Mouse (Mus musculus): ENCODE data around the gene AW822073. TPM values are rescaled to one million over a fixed set of nuclear protein-coding genes. Genes with fewer than 3 reads are reported as not detected.
"Not testable (repeated sequence)": the region's sequence is repeated elsewhere in the genome, so short reads cannot be mapped to it uniquely, and the experiment has no call there.

AW822073 gene
- polyA plus RNA-seq, 1 experiment from 2014 or later: not detected

GRCm38 (mm10) chr10:58223972-58224805 is 541 bp downstream of the AW822073 start:
- DNase-seq (ENCODE audit: low spot score); H3K4me1 ChIP-seq (replicated peaks; ENCODE audit: control insufficient read depth, insufficient read depth, low read length); H3K27me3 ChIP-seq (ENCODE audit: control insufficient read depth, insufficient read depth, low read length); H3K4me2 ChIP-seq (replicated peaks); H3K36me3 ChIP-seq (replicated peaks; ENCODE audit: control insufficient read depth, insufficient read depth); ATAC-seq (ENCODE audit: low FRiP score); H3K4me3 ChIP-seq (replicated peaks; ENCODE audit: low read length); H3K9me3 ChIP-seq (ENCODE audit: control insufficient read depth, low read length); H3K27ac ChIP-seq; H3K9ac ChIP-seq: not testable (repeated sequence)
- WGBS: 85% methylated on average over 27 of the region's 31 CpGs

DNA sequence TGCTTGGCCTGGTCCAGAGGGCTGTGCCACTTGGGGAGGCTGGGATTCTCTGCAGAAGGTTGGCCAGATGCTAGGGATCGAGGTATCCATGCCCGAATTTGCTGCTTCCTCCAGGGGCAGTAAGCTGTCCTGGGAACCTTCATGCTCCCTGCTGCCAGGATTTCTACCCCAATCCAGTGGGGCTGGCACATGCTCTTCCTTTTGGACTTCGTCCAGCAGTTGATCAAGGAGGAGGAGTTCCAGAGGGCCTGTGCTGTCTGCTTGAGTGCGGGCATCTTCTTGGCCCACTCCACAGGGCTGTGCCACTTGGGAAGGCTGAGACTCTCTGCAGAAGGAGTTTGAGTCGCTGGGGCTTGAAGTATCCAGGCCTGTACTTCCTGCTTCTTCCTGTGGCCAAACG is 1.6 kb downstream of the AW822073 start:
- WGBS: 87% methylated on average over 3 of the region's 6 CpGs

GRCm38 (mm10) chr10:58221571-58221970 is 3.2 kb downstream of the AW822073 start:
- not testable (repeated sequence) for H3K4me3 ChIP-seq (replicated peaks; ENCODE audit: low read length); H3K36me3 ChIP-seq (replicated peaks; ENCODE audit: control insufficient read depth, insufficient read depth); DNase-seq (ENCODE audit: low spot score); H3K4me2 ChIP-seq (replicated peaks); H3K4me1 ChIP-seq (replicated peaks; ENCODE audit: control insufficient read depth, insufficient read depth, low read length); H3K27ac ChIP-seq; ATAC-seq (ENCODE audit: low FRiP score); H3K9ac ChIP-seq; H3K27me3 ChIP-seq (ENCODE audit: control insufficient read depth, insufficient read depth, low read length)
- H3K9me3 ChIP-seq (ENCODE audit: control insufficient read depth, low read length): 0 out of 2 replicates have a peak, but pooled peaks cover 10% of the 10 kb centered on the region
- 96% methylated on average over 2 of the region's 2 CpGs for WGBS

More for the DNA sequence above, 1.6 kb downstream of the AW822073 start:
- ATAC-seq (ENCODE audit: low FRiP score); H3K9ac ChIP-seq; H3K9me3 ChIP-seq (ENCODE audit: control insufficient read depth, low read length); H3K36me3 ChIP-seq (replicated peaks; ENCODE audit: control insufficient read depth, insufficient read depth); H3K27me3 ChIP-seq (ENCODE audit: control insufficient read depth, insufficient read depth, low read length); H3K4me2 ChIP-seq (replicated peaks); DNase-seq (ENCODE audit: low spot score); H3K27ac ChIP-seq; H3K4me3 ChIP-seq (replicated peaks; ENCODE audit: low read length); H3K4me1 ChIP-seq (replicated peaks; ENCODE audit: control insufficient read depth, insufficient read depth, low read length): not testable (repeated sequence)

GRCm38 (mm10) chr10:58220726-58221125 is 4.0 kb downstream of the AW822073 start:
- 88% methylated on average over 6 of the region's 6 CpGs for WGBS
- Histone ChIP-seq H3K27ac (no peak overlapping the region), H3K4me3 (replicated peaks; ENCODE audit: low read length) (no peak overlapping the region), H3K9me3 (ENCODE audit: control insufficient read depth, low read length) (0 out of 2 replicates have a peak, but pooled peaks cover 12% of the 10 kb centered on the region), H3K4me1 (replicated peaks; ENCODE audit: control insufficient read depth, insufficient read depth, low read length) (no peaks in the 10 kb centered on the region), H3K9ac (no peak overlapping the region), H3K27me3 (ENCODE audit: control insufficient read depth, insufficient read depth, low read length) (no peaks in the 10 kb centered on the region), H3K4me2 (replicated peaks) (no peak overlapping the region), H3K36me3 (replicated peaks; ENCODE audit: control insufficient read depth, insufficient read depth) (no peaks in the 10 kb centered on the region)
- DNase-seq (ENCODE audit: low spot score) (no peak), ATAC-seq (ENCODE audit: low FRiP score) (no peak)

- WGBS: 88% methylated on average over 3 of the region's 3 CpGs
- no peak overlapping the region for H3K9ac ChIP-seq
- H3K4me3 ChIP-seq (replicated peaks; ENCODE audit: low read length): no peak overlapping the region
- no peak overlapping the region for H3K4me2 ChIP-seq (replicated peaks)
- no peaks in the 10 kb centered on the region for H3K27me3 ChIP-seq (ENCODE audit: control insufficient read depth, insufficient read depth, low read length)
- no peaks in the 10 kb centered on the region for H3K36me3 ChIP-seq (replicated peaks; ENCODE audit: control insufficient read depth, insufficient read depth)
- no peak overlapping the region for H3K27ac ChIP-seq
- H3K9me3 ChIP-seq (ENCODE audit: control insufficient read depth, low read length): 0 out of 2 replicates have a peak, but pooled peaks cover 12% of the 10 kb centered on the region
- DNase-seq (ENCODE audit: low spot score) (no peak), ATAC-seq (ENCODE audit: low FRiP score) (no peak)
- H3K4me1 ChIP-seq (replicated peaks; ENCODE audit: control insufficient read depth, insufficient read depth, low read length): no peaks in the 10 kb centered on the region
These were observed 7.4 kb downstream of the AW822073 start for GRCm38 (mm10) chr10:58217366-58217765.

DNA sequence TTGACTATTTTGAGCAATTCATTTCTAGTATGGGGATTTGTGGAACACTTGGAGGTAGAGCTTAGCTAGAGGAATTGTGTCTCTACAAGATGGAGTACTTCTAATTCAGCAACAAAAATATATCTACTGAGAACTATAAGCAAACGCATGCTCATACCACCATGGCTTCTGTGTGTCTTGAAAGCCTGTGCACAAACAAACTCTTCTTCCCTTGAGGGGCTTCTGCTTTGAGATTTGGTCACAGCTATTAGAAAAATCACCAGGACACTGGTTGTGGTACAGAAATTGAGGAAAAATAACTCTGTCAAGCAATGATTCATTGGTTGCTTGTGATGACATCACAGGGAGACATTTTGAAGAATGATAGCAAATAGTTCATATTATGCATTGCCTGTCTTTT is 9.4 kb downstream of the AW822073 start:
- H3K4me1 ChIP-seq (replicated peaks; ENCODE audit: control insufficient read depth, insufficient read depth, low read length): no peaks in the 10 kb centered on the region
- 0 out of 2 replicates have a peak, but pooled peaks cover 12% of the 10 kb centered on the region for H3K9me3 ChIP-seq (ENCODE audit: control insufficient read depth, low read length)
- no peak for ATAC-seq (ENCODE audit: low FRiP score)
- no peak overlapping the region for H3K4me2 ChIP-seq (replicated peaks)
- no peak overlapping the region for H3K4me3 ChIP-seq (replicated peaks; ENCODE audit: low read length)
- WGBS: 84% methylated on average over 1 of the region's 1 CpGs
- H3K27ac ChIP-seq: no peak overlapping the region
- no peaks in the 10 kb centered on the region for H3K27me3 ChIP-seq (ENCODE audit: control insufficient read depth, insufficient read depth, low read length)
- no peaks in the 10 kb centered on the region for H3K36me3 ChIP-seq (replicated peaks; ENCODE audit: control insufficient read depth, insufficient read depth)
- DNase-seq (ENCODE audit: low spot score): no peak
- H3K9ac ChIP-seq: no peak overlapping the region

DNA sequence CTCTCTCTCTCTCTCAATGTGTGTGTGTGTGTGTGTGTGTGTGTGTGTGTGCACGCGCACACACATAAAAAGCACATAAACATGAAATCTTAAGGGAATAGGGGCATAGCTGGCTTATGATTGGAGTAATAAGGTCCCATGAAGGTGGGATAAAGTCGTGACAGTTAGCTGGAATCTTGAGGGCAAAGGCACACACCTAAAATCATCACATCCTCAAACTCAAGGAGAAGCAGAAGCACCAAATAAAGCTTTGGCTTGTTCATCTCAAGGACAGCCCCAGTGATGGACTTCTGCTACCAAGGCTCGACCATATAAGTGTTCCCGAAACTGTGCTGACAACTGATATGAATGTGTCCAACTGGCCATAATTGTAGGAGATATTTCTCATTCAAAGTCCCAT is 9.8 kb downstream of the AW822073 start:
- H3K4me2 ChIP-seq (replicated peaks): no peak overlapping the region
- no peak overlapping the region for H3K4me3 ChIP-seq (replicated peaks; ENCODE audit: low read length)
- no peaks in the 10 kb centered on the region for H3K4me1 ChIP-seq (replicated peaks; ENCODE audit: control insufficient read depth, insufficient read depth, low read length)
- ATAC-seq (ENCODE audit: low FRiP score) (no peak), DNase-seq (ENCODE audit: low spot score) (no peak)
- H3K36me3 ChIP-seq (replicated peaks; ENCODE audit: control insufficient read depth, insufficient read depth): no peaks in the 10 kb centered on the region
- H3K9me3 ChIP-seq (ENCODE audit: control insufficient read depth, low read length): 0 out of 2 replicates have a peak, but pooled peaks cover 12% of the 10 kb centered on the region
- no peak overlapping the region for H3K27ac ChIP-seq
- no peaks in the 10 kb centered on the region for H3K27me3 ChIP-seq (ENCODE audit: control insufficient read depth, insufficient read depth, low read length)
- 83% methylated on average over 5 of the region's 5 CpGs for WGBS
- no peak overlapping the region for H3K9ac ChIP-seq

GRCm38 (mm10) chr10:58214497-58214896 is 10.2 kb downstream of the AW822073 start:
- H3K4me3 ChIP-seq (replicated peaks; ENCODE audit: low read length): no peak overlapping the region
- H3K27ac ChIP-seq: no peak overlapping the region
- DNase-seq (ENCODE audit: low spot score): no peak
- H3K9me3 ChIP-seq (ENCODE audit: control insufficient read depth, low read length): 0 out of 2 replicates have a peak, but pooled peaks cover 12% of the 10 kb centered on the region
- H3K27me3 ChIP-seq (ENCODE audit: control insufficient read depth, insufficient read depth, low read length): no peaks in the 10 kb centered on the region
- H3K4me2 ChIP-seq (replicated peaks): no peak overlapping the region
- ATAC-seq (ENCODE audit: low FRiP score): no peak
- H3K36me3 ChIP-seq (replicated peaks; ENCODE audit: control insufficient read depth, insufficient read depth): no peaks in the 10 kb centered on the region
- H3K9ac ChIP-seq: no peak overlapping the region
- H3K4me1 ChIP-seq (replicated peaks; ENCODE audit: control insufficient read depth, insufficient read depth, low read length): no peaks in the 10 kb centered on the region

DNA sequence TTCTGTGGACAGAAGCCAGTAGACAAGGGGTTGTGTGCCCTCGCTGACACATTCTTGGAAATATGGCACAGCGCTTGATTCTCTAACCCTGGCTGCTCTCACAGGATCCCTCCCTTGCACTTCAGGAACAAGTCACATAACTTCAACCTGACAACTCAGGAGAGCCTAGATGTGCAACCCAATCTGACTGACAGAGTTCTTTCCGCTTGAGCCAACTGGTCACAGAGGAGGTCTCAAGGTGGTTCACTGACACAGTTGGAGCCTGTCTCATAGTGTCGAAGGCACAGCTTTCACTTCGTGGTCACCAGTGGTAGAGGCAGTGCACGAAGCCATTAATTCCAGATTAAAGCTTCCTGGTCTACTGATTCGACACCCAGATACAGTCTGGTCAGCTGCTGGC is 12.5 kb downstream of the AW822073 start:
- ATAC-seq (ENCODE audit: low FRiP score) (no peak), DNase-seq (ENCODE audit: low spot score) (no peak)
- Histone ChIP-seq H3K4me3 (replicated peaks; ENCODE audit: low read length) (no peak overlapping the region), H3K4me2 (replicated peaks) (no peak overlapping the region), H3K9me3 (ENCODE audit: control insufficient read depth, low read length) (0 out of 2 replicates have a peak, but pooled peaks cover 5% of the 10 kb centered on the region), H3K27ac (no peak overlapping the region), H3K27me3 (ENCODE audit: control insufficient read depth, insufficient read depth, low read length) (no peaks in the 10 kb centered on the region), H3K4me1 (replicated peaks; ENCODE audit: control insufficient read depth, insufficient read depth, low read length) (no peaks in the 10 kb centered on the region), H3K36me3 (replicated peaks; ENCODE audit: control insufficient read depth, insufficient read depth) (no peaks in the 10 kb centered on the region), H3K9ac (no peak overlapping the region)
- 79% methylated on average over 7 of the region's 7 CpGs for WGBS
